Mouse (Mus musculus) activated CD4-positive, CD25-positive, alpha-beta regulatory T cell (primary cell): Measurements from ENCODE around the gene Tpbpb. TPM values are rescaled to one million over a fixed set of nuclear protein-coding genes. Genes with fewer than 3 reads are reported as not detected.

ENCODE experiments used
- polyA plus RNA-seq, 2 experiments: library from polyadenylated mRNA; unstranded; fragments of 100-300 nt; shearing (Covaris generic); gene quantifications; one replicate each; pipeline ENCODE4 v1.2.1; 2017

Tpbpb gene
- not detected for polyA plus RNA-seq

GRCm38 (mm10) chr13:60904780-60905179, at the start of gene Tpbpb:
Tpbpb (minus strand) TSS chr13:60904880.

GRCm38 (mm10) chr13:60941884-60942283, 37.2 kb upstream of the Tpbpb start, which contains the start of gene Tpbpa:
Tpbpa (minus strand) TSS chr13:60941984.

GRCm38 (mm10) chr13:60936500-60936901, 31.8 kb upstream of the Tpbpb start, which contains the start of the genes Gm49391 and Ctla2a:
Gm49391 (minus strand) TSS chr13:60936571.
Ctla2a (minus strand) TSS chr13:60936625.

GRCm38 (mm10) chr13:60935490-60935889, 30.8 kb upstream of the Tpbpb start, which contains the start of gene Gm49393:
Gm49393 (minus strand) TSS chr13:60935590.

GRCm38 (mm10) chr13:60897328-60897727, 7.4 kb downstream of the Tpbpb start, which contains the start of gene Ctla2b:
Ctla2b (minus strand) TSS chr13:60897447.

GRCm38 (mm10) chr13:60896794-60897193, 7.9 kb downstream of the Tpbpb start, which contains the start of gene Gm49392:
Gm49392 (minus strand) TSS chr13:60896894.

GRCm38 (mm10) chr13:60864281-60864680, 40.4 kb downstream of the Tpbpb start, which contains the start of gene 4930486L24Rik:
4930486L24Rik (minus strand) TSS chr13:60864475.

Other genes with a start within 250 kb of the Tpbpb start
- gene BC051665, start 118.5 kb downstream of the Tpbpb start, polyA plus RNA-seq, result under 1 TPM in 1 of 2 experiments, not detected in 1; 0.12 TPM
- not detected for gene Ctsll3, start 102.0 kb downstream of the Tpbpb start, polyA plus RNA-seq
- gene 4930486L24Rik, start 40.4 kb downstream of the Tpbpb start, polyA plus RNA-seq, result 1 to 10 TPM; 1.3 to 3.0 TPM
- not detected for gene Gm49392, start 8.0 kb downstream of the Tpbpb start, polyA plus RNA-seq
- 1 to 10 TPM; 6.0 to 8.7 TPM for gene Ctla2b, start 7.4 kb downstream of the Tpbpb start, polyA plus RNA-seq
- not detected for gene Gm49393, start 30.7 kb upstream of the Tpbpb start, polyA plus RNA-seq
- under 1 TPM in 1 of 2 experiments, not detected in 1; 0.48 TPM for gene Gm49391, start 31.7 kb upstream of the Tpbpb start, polyA plus RNA-seq
- 10 to 100 TPM; 43.9 to 62.3 TPM for gene Ctla2a, start 31.7 kb upstream of the Tpbpb start, polyA plus RNA-seq
- not detected for gene Tpbpa, start 37.1 kb upstream of the Tpbpb start, polyA plus RNA-seq
- gene Ctsj, start 101.1 kb upstream of the Tpbpb start, polyA plus RNA-seq, result not detected
- not detected for gene Ctsq, start 135.8 kb upstream of the Tpbpb start, polyA plus RNA-seq